Mouse (Mus musculus) splenic B cell, adult 2 months (primary cell): ENCODE measurements around the gene Dzip1.

Experiments used
- DNase-seq: peaks from one replicate; pipeline ENCODE4 v3.0.0-alpha.2; 2011; ENCODE audit warnings: low read depth, low spot score
- H3K27me3 ChIP-seq: 2 replicates; pipeline ENCODE4 v1.6.1; 2012; ENCODE audit warnings: mild to moderate bottlenecking, low read length, moderate library complexity, mixed read lengths; ENCODE audit not compliant: control insufficient read depth, poor library complexity, insufficient read depth, severe bottlenecking
- H3K36me3 ChIP-seq: 2 replicates; pipeline ENCODE4 v1.6.1; 2012; ENCODE audit warnings: mild to moderate bottlenecking, low read length, moderate library complexity, mixed read lengths; ENCODE audit not compliant: control insufficient read depth, poor library complexity, insufficient read depth, severe bottlenecking

Gene Dzip1

DNA sequence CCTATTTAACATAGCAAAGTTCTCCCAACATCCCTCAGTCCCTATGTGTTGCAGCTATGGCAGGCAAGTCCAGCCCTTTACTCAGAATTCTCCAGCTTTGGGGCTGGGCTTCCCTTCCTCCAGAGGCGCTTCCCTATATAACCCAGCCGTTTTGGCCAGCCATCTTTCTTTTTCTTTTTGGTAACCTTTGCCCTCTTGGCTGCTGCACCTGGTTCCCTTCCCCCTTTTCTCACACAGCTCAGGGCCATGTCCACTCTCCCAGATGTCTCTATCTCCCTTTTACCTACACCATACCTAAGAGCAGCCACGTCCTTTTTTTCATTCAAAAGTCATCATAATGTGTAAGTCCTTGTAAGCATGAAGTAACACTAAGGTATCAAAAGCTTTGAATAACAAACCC is 11.0 kb upstream of the Dzip1 start:
- DNase-seq = no peak
- Histone ChIP-seq H3K27me3 (no peaks in the 10 kb centered on the region), H3K36me3 (no peaks in the 10 kb centered on the region)

DNA sequence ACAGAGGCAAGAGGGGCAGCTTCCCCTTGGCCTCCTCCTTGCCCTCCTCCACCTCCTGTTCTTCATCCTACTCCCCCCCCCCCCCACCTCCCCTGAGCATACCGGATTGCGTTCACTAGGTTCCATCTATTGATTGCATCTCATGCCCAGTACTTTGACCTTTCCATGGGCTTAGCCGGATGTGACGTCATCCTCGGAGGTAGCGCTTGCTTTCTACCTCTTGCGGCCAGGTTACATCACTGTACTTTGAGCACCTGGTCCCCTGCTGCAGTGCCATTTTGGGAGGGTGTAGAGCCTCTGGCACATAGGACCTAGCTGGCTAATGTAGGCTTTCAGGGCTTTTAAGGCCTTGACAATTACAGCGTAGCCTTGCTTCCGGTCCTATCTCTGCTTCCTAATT is 9.4 kb upstream of the Dzip1 start:
- Histone ChIP-seq H3K27me3 (no peaks in the 10 kb centered on the region), H3K36me3 (no peaks in the 10 kb centered on the region)
- no peak for DNase-seq

DNA sequence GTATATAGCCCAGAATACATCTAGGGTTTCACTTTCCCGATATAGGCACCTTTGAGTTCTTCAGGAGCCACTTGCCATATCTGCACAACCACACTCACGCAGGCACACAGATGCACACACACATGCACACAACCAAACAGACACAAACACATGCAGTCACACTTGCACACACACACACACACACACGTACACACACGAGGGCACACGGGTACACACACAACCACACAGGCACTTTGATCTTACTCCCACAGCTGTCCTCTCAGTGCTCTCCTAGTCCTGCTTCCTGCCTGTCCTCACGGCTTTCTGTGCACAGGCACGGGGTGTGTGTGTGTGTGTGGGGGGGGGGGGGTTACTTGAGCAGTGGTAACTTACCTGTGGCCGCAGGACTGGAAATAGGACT is 7.7 kb upstream of the Dzip1 start:
- Histone ChIP-seq H3K36me3 (no peaks in the 10 kb centered on the region), H3K27me3 (no peaks in the 10 kb centered on the region)
- DNase-seq = no peak

DNA sequence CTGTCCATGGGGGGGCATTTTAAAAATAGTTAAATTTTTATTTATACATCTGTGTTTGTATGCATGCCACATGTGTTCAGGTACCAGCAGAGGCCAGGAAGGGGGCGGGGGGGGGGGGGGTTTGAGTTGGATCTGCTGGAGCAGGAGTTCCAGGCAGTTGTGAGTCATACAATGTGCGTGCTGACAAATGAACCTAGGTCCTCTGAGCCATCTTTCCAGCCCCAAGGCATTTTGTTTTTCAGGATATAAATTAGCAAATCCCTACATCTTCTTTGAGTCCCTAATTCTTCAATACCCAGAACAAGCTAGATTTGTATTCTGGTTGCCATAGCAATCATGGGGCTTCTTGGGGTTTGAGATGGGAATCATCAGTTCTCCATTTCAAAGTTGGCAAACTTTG is 5.9 kb upstream of the Dzip1 start:
- no peak for DNase-seq
- no peaks in the 10 kb centered on the region for H3K36me3 ChIP-seq
- no peaks in the 10 kb centered on the region for H3K27me3 ChIP-seq

DNA sequence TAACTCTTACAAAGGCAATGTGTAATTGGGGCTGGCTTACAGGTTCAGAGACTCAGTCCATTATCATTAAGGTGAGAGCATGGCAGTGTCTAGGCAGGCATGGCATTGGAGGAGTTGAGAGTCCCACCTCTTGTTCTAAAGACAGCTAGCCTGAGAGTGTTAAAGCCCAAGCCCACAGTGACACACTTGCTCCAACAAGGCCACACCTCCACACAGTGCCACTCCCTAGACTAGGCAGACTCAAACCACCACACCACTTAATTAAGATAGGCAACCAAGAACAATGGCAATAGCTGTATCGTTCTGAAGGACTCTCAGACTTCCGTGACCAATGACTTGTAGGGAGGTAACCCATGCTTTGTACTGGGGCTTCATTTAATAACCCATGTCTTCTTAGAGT is 5.5 kb upstream of the Dzip1 start:
- no peak for DNase-seq
- Histone ChIP-seq H3K27me3 (no peaks in the 10 kb centered on the region), H3K36me3 (no peaks in the 10 kb centered on the region)

DNA sequence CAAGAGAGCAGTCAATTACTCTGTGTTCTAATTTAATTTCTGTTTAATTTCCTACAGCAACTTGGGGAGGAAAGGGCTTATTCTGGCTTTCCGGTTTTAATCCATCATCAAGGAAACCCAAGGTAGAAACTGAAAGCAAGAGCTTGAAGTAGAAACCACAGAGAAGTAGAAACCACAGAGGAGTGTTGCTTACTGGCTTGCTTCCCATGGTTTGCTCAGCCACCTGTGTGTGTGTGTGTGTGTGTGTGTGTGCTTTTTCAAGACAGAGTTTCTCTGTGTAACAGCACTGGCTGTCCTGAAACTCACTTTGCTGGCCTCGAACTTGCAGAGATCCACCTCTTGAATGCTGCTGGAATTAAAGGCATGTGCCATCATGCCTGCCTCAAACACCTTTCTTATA is 4.5 kb upstream of the Dzip1 start:
- H3K36me3 ChIP-seq = no peaks in the 10 kb centered on the region
- DNase-seq = peak; percentile 60
- no peaks in the 10 kb centered on the region for H3K27me3 ChIP-seq

DNA sequence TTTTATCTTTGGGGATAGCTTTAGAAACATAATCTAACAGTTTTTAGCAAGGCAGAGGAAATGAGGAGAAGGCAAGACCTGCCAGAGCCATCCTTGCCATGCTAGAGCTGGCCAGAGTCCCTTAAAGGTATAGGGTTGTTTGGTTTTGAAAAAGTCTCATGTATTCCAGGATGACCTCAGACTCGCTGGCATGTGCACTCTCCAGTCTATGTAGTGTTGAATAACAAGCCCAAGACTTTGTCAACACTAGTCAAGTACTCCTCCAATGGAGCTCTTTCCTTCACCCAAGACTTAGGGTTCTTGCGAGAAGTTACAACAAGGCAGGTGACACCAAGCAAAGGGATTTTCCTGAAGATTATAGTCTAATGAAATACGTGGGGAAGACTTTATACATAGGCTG is 3.3 kb upstream of the Dzip1 start:
- Histone ChIP-seq H3K36me3 (no peaks in the 10 kb centered on the region), H3K27me3 (no peaks in the 10 kb centered on the region)
- no peak for DNase-seq

DNA sequence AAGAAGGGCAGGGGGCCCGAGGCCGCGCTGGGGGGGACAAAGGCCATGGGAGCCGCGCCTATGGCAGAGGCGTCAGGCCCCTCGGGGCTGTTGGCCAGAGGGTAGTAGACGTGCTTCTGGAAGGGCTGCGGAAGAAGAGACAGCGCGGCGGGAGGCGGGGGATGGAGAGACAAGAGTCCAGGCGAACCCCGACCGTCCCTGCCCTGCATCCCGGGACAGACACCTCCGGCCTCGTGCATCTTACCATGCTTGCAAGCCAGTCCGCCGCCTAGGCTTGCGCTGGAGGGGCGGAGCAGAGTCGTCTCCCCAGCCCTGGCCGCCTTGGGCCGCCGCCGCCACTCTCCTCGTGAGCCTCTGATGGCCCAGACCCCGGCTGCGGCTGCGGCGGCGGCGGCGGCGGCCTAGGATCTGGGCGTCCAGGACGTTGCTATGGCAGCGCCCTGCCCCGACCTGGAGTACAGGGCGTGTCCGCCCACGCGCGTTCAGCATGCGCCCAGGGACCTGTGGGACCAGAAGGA is 2.5 kb downstream of the Dzip1 start:
- peak; percentile 56 for DNase-seq
- Histone ChIP-seq H3K27me3 (peaks cover 2% of the 10 kb centered on the region; the same call in 1 of the 2 replicates), H3K36me3 (no peaks in the 10 kb centered on the region)

DNA sequence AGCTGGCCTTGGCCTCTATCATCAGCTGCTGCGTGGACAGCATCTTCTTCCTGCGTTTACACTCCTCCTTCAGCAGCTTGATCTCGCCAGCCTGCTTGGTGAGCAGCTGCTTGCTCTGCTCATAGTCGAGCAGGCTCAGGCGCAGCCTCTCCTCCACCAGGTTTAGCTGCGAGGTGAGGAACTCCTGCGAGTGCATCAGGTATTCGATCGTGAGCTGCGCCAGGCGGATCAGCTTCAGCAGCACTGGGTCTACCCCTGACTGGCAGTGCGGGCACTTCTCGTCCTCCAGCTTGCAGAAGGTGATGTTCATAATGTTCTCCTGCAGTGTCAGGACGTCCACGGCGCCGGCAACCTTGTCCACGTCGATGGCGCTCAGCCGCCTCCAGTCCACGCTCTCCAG is 3.0 kb downstream of the Dzip1 start:
- Histone ChIP-seq H3K36me3 (no peaks in the 10 kb centered on the region), H3K27me3 (peaks cover 2% of the 10 kb centered on the region; the same call in 1 of the 2 replicates)
- no peak for DNase-seq

DNA sequence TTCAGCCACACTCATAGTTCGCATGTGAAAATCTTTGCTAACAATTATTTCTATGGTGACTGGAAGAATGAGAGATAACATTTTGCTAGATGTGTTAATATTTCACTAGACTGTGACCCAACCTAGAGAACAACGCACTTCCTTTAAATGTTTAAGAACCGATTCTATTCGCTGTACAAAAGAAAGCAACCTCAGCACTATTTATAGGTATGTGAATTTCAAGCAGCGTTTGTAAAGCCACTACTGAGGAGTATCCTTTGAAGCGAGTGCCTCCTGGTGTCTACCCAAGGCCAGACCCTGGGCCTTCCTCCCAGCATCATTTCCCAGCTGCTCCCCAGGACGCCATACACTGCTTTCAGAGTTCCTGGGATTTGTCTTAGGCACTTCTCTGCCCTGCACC is 4.6 kb downstream of the Dzip1 start:
- DNase-seq = no peak
- Histone ChIP-seq H3K27me3 (peaks cover 2% of the 10 kb centered on the region; the same call in 1 of the 2 replicates), H3K36me3 (no peaks in the 10 kb centered on the region)

DNA sequence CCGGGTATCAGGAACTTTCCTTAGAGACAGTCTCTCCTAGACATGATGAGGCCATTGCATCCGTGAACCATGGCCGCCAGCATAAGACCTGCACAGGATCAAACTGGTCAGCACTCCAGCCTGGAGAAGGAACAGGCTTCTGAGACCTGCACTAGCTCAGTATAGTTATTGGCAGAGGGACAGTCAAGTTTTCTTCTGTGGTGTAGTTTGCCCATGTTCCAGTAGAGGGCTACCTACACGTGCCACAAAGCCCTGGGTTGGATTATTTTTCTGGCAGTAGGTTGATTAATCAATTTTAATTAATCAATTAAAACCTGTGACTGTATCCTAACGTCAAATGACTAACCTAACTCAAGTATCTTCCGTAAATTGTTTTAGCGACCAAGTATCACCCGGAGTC is 6.2 kb downstream of the Dzip1 start:
- Histone ChIP-seq H3K36me3 (no peaks in the 10 kb centered on the region), H3K27me3 (peaks cover 2% of the 10 kb centered on the region; the same call in 1 of the 2 replicates)
- peak; percentile 64 for DNase-seq

DNA sequence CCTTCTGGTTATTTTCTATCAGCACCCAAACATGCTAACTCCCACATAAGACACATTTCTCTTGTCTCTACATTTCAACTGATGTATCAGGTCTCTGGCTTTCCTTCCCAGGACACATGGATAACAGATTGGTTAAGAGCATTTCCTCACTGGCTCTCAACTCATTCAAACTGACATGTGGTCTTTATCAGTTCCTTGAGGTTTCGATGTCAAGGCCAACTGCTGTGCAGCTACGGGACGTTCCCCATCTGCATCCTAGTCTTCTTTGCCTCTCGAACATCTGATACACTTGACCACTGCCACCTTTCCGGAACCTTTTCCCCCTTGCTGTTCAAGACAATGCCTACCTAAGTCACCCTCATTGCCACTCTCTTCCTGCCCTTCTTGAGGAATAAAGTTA is 11.6 kb downstream of the Dzip1 start:
- H3K27me3 ChIP-seq = no peaks in the 10 kb centered on the region

DNA sequence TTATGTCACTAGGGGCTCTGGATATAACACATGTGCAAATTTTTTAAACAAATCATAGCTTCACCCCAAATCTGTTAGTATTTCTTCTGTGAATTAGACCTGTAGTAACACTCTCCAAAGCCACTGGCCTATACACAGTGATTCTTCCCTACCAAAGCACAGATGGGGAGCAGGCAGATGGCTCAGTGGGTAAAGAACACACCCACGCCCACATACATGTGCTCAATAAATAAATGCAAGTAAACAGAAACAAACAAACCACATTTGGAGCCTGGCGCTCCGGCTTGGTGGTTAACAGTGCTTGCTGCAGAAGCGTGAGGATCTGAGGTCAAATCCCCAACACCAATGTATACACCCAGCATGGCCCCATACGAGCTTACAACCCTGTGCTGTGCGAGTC is 13.7 kb downstream of the Dzip1 start:
- Histone ChIP-seq H3K27me3 (no peaks in the 10 kb centered on the region), H3K36me3 (no peaks in the 10 kb centered on the region)
- DNase-seq = no peak

More for the DNA sequence above, 11.6 kb downstream of the Dzip1 start:
- no peak for DNase-seq
- H3K36me3 ChIP-seq = no peaks in the 10 kb centered on the region

DNA sequence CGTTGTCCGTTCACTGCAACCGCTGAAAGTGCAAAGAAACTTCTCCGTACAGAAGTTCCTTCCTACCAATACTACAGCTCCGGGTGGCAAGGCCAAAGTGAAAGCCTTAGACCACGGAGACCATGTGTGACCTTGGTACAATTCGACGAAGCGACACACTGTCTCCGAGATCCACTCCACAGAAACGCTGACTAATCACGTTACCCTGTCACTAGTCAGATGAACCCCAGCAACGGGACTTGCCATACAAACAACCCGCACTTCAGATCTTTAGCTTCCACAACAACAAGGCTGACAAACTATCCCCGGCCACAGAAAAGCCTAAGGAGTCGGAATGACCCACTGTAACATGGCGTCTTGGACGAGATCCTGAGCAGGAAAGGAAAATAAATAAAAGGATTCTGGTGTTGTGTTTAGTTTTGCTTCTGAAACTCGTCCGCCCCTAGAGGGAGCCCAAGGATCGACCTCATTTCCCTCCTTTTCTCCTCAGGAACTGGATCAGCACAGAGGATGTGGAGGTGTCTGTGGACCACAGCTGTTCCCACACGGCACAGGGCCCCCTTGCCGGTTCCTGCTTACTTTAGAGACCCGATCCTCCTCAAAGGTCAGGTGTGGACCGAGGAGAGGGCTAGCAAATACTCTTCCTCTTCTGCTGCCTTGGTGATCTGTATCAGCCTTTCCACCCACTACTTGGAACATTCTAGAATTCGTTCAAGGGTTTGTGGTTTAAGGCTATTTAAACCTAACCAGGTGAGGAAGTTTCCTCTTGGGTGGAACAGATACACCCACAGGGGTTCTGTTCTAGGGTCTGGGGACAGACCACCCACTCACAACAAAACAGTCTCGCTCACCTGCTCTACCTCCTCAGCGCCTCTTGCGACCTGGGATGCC is 14.7 kb downstream of the Dzip1 start:
- Histone ChIP-seq H3K27me3 (no peaks in the 10 kb centered on the region), H3K36me3 (no peaks in the 10 kb centered on the region)
- peak; percentile 60 for DNase-seq

DNA sequence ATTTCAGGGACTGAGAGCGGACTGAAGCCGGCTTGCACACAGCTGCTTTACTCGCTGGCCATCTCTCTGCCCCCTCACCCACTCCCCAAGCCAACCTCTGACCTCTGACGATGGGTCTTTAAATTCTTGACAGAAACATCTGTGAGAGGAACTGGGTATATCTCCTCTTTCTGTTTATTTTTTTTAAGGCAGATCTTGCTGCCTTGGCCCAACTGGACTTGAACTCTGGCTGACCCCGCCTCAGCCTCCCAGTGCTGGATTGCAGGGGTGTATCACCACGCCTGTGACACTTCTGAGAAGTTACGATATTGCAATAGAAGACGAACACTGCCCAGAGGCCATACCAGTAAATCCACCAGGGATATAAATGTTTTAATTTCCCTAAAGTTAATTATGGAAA is 15.4 kb downstream of the Dzip1 start:
- H3K27me3 ChIP-seq = no peaks in the 10 kb centered on the region
- no peak for DNase-seq
- H3K36me3 ChIP-seq = no peaks in the 10 kb centered on the region
